Mouse (Mus musculus) intestine, embryonic 15.5 days (tissue): Measurements from ENCODE around the gene Myl3. TPM values are rescaled to one million over a fixed set of nuclear protein-coding genes. Genes with fewer than 3 reads are reported as not detected.

Experiments
- ATAC-seq: fragments of 200-750 bp; cut with Nextera tagmentation; 2 replicates; pipeline ENCODE4 v1.8.0; 2017; ENCODE audit warnings: moderate TSS enrichment, moderate library complexity
- H3K27ac ChIP-seq: fragments of 300-500 bp; sonication (generic); 2 replicates; pipeline ENCODE4 v1.5.1; 2015; ENCODE audit warnings: mild to moderate bottlenecking, inconsistent platforms
- H3K27me3 ChIP-seq: fragments of 300-500 bp; sonication (generic); replicated peaks from 2 replicates; pipeline ENCODE4 v1.6.1; 2015; ENCODE audit warnings: inconsistent platforms
- H3K36me3 ChIP-seq: fragments of 300-500 bp; sonication (generic); 2 replicates; pipeline ENCODE4 v1.6.1; 2015; ENCODE audit warnings: inconsistent platforms
- H3K4me1 ChIP-seq: fragments of 300-500 bp; sonication (generic); replicated peaks from 2 replicates; pipeline ENCODE4 v1.6.1; 2015; ENCODE audit warnings: inconsistent platforms
- H3K4me2 ChIP-seq: fragments of 300-500 bp; sonication (generic); replicated peaks from 2 replicates; pipeline ENCODE4 v1.6.1; 2015; ENCODE audit warnings: mild to moderate bottlenecking, inconsistent platforms
- H3K4me3 ChIP-seq: fragments of 300-500 bp; sonication (generic); replicated peaks from 2 replicates; pipeline ENCODE4 v1.5.1; 2015; ENCODE audit warnings: inconsistent platforms
- H3K9ac ChIP-seq: fragments of 300-500 bp; sonication (generic); 2 replicates; pipeline ENCODE4 v1.6.1; 2015; ENCODE audit warnings: inconsistent platforms
- H3K9me3 ChIP-seq: fragments of 300-500 bp; sonication (generic); 2 replicates; pipeline ENCODE4 v1.6.1; 2016; ENCODE audit warnings: inconsistent platforms
- WGBS: fragments of 180-500 bp; shearing (Covaris S2); methylation state at CpG from one replicate; pipeline ENCODE4 v1.1.7; 2015; 5-methylcytosine and 5-hydroxymethylcytosine counted together
- polyA plus RNA-seq: library from polyadenylated mRNA; unstranded; fragments of >200 nt; fragmentation: Nextera tagmentation; extraction: Ambion mirVana; gene quantifications from 2 replicates; pipeline ENCODE4 v1.2.1, GENCODE M21; 2015

The Myl3 gene
- polyA plus RNA-seq = 0.53 and 0.58 TPM in 2 replicates

DNA sequence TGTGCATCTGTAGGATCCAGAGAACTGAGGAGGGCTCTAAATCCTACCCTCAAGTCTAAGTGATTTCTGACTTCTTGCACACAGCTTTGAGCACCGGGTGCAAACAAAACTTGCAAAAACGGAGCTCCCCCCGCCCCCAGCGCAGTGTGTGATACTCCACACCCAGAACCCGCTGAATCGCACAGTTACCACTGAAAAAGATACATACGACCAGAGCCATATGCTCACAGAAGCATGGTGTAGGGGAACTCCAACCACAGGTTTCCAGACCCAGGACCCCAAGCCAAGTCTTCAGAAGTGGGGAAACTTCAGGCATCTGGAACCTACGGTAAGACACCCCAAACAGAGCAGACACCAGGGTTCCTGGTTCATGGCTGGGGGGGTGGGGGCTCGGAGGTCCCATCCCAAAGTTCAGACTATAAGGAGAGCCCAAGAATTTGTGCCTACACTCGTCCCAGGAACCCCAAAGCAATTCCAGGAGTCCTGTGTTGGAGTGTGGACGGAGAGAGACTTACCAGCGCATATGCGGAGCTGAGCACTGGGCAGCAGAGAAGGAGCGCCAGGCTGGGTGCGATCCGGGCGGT lies at the start of gene Myl3:
Gene Myl3 (plus strand): TSS at position 151 of the 584 bp plus-strand sequence.
- peak within 1 kb of the TSS; percentile 85 for H3K27ac ChIP-seq
- H3K9me3 ChIP-seq = no peaks in the 10 kb centered on the region
- H3K4me3 ChIP-seq = peak within 1 kb of the TSS; percentile 70
- H3K4me1 ChIP-seq = peaks cover 29% of the 10 kb centered on the region
- H3K36me3 ChIP-seq = no peaks in the 10 kb centered on the region
- WGBS = 6% methylated on average over 17 of the region's 17 CpGs
- peak within 1 kb of the TSS; percentile 74 for H3K9ac ChIP-seq
- peaks cover 18% of the 10 kb centered on the region for H3K27me3 ChIP-seq
- peak within 1 kb of the TSS; percentile 96 for H3K4me2 ChIP-seq
- ATAC-seq = no peak

DNA sequence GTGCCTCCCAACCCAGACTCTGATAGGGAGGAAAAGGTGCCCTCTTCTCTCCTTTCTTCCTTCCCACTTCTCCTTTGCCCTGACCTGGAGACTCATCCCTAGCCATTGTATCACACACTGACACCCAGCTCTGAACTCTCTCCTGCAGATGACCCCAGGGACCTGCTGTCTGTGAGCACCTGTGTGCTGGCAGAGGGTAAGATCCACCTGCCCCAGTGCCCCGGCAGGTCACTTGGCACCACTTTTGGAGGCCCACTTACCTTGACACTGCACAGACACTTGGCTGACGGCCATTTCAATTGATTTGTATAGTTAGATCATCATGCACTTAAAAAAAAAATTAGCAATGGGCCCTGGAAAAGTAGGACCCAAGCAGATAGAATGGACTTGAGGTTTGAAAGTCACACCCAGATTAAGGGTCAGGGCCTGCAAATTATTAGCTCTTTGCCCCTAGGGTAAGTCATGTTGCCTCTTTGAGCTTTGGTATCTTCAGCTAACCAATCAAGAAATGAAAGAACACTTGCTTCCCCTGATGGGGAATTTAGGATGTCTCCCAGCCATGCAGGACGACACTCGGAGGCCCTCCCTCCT lies 46.4 kb upstream of the Myl3 start:
- no peaks in the 10 kb centered on the region for H3K36me3 ChIP-seq
- 78% methylated on average over 4 of the region's 4 CpGs for WGBS
- H3K27me3 ChIP-seq = no peaks in the 10 kb centered on the region
- H3K27ac ChIP-seq = no peak overlapping the region
- no peak overlapping the region for H3K9ac ChIP-seq
- H3K9me3 ChIP-seq = no peaks in the 10 kb centered on the region
- H3K4me3 ChIP-seq = no peak overlapping the region
- H3K4me2 ChIP-seq = no peak overlapping the region
- no peak for ATAC-seq
- H3K4me1 ChIP-seq = peaks cover 6% of the 10 kb centered on the region

DNA sequence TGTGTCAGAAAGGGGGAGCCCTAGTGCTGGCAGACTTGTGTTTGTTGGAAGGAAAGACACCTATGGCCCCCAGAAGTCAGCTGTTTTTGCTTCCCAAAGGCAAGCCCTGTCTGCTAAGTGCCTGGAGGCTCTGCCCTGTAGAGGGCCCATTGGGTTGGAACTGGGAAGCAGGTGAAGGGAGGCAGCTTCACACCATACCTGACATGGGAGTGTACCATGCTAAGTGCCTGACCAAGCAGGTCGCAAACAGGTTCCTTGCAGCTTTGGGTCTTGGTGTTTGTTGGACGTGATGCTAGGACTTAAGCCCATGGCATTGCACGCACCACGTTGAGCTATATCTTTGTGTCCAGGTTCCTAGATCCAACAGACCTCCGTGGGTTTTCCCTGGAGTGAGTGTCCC lies 45.2 kb upstream of the Myl3 start:
- Histone ChIP-seq H3K36me3 (no peaks in the 10 kb centered on the region), H3K4me3 (no peak overlapping the region), H3K9me3 (no peaks in the 10 kb centered on the region), H3K27me3 (no peaks in the 10 kb centered on the region), H3K4me2 (no peak overlapping the region), H3K27ac (no peak overlapping the region), H3K9ac (no peak overlapping the region), H3K4me1 (peaks cover 8% of the 10 kb centered on the region; the same call in 1 of the 2 replicates)
- 92% methylated on average over 5 of the region's 5 CpGs for WGBS
- no peak for ATAC-seq

DNA sequence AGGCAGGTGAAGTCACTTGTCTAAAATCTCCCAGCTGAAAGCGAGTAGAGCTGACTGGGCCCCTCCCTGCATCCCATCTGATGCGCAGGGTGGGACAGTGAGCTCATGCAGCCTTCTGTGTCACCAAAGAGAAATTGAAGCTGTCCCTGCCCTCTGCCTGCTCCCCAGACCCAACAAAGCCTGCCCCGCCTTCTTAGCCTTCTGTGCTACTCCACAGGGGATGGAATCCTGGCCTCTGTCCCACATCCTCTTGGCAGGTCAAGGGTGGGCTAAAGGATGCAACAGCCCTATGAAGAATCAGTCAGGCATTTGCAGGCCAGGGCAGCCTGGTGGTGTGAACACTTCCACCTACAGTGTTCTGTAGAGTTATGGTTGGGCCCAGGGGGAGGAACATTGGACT lies 44.2 kb upstream of the Myl3 start:
- ATAC-seq = no peak
- no peak overlapping the region for H3K4me3 ChIP-seq
- peaks cover 13% of the 10 kb centered on the region for H3K4me1 ChIP-seq
- 73% methylated on average over 3 of the region's 3 CpGs for WGBS
- H3K27me3 ChIP-seq = no peaks in the 10 kb centered on the region
- no peak overlapping the region for H3K9ac ChIP-seq
- no peak overlapping the region for H3K4me2 ChIP-seq
- no peaks in the 10 kb centered on the region for H3K36me3 ChIP-seq
- H3K9me3 ChIP-seq = no peaks in the 10 kb centered on the region
- H3K27ac ChIP-seq = no peak overlapping the region

DNA sequence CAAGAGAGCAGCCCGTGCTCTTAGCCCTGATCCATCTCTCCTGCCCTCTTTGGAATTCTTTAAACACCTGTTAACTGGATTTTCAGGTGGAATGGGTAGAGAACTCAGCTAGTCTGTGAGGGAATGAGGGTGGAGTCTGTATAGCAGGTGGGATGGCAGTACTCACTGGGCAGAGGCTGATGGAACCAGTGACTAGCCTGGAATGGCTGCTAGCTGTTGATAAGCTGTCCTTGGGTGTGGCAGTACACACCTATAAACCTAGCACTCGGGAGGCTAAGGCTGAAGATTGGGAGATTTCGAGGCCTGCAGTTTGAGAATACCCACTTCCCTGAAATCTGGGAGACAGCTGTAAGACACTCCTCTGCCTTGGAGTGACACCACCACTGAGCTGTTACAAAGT lies 42.1 kb upstream of the Myl3 start:
- Histone ChIP-seq H3K9me3 (no peaks in the 10 kb centered on the region), H3K4me3 (no peak overlapping the region), H3K4me2 (no peak overlapping the region), H3K27ac (no peak overlapping the region), H3K36me3 (no peaks in the 10 kb centered on the region), H3K9ac (no peak overlapping the region), H3K27me3 (no peaks in the 10 kb centered on the region), H3K4me1 (peaks cover 22% of the 10 kb centered on the region)
- WGBS = 65% methylated on average over 3 of the region's 3 CpGs
- peak; percentile 72 for ATAC-seq

DNA sequence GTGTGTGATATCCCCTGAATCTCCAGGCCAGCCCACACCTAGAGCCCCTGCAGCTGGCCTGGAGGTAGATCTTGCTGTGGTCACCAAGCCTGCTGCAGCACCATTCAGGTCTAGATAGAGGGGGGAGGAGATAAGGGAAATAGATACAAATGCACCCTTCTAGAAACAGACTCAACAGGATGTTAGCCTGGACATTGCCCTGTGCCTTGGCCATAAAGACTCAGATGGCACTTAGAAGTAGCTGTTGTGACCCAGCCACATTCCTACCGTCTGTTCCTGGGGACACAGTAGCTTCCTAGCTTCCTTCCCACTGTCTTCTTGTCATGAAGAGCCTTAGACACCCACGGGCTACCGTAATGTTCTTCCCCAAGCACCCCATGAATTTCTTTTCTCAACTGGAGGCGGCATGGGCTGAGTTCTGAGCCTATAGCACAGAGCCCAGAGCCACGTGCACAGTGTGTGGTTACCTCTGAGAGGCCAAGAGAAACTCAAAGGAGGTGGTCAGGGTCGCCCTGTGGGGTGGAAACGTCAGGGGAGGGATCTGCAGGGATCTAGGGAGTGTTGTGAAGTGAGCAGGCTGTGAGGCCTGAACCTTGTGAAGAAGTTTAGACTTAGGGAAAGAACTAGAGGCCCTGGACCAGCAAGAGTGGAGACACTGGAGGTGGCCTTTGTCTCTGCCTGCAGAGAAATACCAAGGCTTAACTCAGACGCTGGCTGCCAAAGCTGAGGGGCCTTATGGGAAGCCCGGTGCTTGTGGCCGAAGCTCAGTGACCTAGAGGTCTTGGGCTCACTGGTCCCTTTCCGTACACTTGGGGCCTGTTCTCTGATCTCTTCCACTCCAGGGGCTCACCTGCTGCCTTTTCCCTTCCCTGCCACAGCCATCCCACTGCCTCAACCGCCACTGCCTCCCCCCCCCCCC lies 40.3 kb upstream of the Myl3 start:
- peak; percentile 31 for ATAC-seq
- peaks cover 22% of the 10 kb centered on the region for H3K4me1 ChIP-seq
- H3K27ac ChIP-seq = no peak overlapping the region
- no peak overlapping the region for H3K9ac ChIP-seq
- no peaks in the 10 kb centered on the region for H3K27me3 ChIP-seq
- 81% methylated on average over 11 of the region's 12 CpGs for WGBS
- no peak overlapping the region for H3K4me3 ChIP-seq
- no peaks in the 10 kb centered on the region for H3K9me3 ChIP-seq
- no peak overlapping the region; the same call in 1 of the 2 replicates for H3K4me2 ChIP-seq
- H3K36me3 ChIP-seq = peaks cover 4% of the 10 kb centered on the region; the same call in 1 of the 2 replicates

DNA sequence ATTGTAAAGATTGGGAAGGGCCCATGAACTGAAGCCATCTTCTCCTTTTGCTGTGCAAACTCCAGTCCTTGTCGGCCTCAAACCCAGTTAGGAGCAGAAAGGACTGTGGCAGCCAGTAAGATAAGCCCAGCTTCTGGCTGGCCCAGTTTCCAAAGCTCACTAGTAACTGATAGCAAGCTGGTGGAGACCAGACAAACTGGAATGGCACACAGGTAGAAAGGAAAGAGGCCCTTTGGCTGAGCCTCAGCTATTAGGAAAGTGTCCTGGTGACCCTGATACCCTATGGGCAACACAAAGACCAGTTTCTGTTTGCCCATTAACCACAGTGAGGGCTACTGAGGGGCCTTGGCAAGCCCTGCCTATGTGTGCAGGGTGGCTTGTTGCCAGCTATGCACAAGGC lies 38.8 kb upstream of the Myl3 start:
- Histone ChIP-seq H3K9ac (no peak overlapping the region), H3K4me2 (no peak overlapping the region), H3K4me1 (peaks cover 19% of the 10 kb centered on the region), H3K9me3 (no peaks in the 10 kb centered on the region), H3K27ac (no peak overlapping the region), H3K36me3 (peaks cover 4% of the 10 kb centered on the region; the same call in 1 of the 2 replicates), H3K4me3 (no peak overlapping the region), H3K27me3 (no peaks in the 10 kb centered on the region)
- WGBS = 82% methylated on average over 1 of the region's 1 CpGs
- no peak for ATAC-seq

DNA sequence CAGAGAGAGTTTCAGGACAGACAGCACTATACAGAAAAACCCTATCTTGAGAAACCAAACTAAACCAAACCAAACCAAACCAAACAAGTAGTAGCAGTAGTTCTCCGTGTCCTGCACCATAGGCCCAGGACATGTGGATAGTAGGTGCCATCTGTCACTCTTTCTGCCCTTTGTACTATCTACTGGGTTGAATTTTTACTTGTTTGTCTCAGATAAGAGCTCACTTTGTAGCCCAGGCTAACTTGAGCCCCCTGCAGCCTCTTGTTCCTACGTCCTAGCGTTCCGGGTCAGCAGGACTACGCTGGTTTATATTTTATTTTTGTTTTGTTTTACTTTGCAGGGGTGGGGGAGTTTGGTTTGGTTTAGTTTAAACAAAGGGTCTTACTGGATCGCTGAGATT lies 37.7 kb upstream of the Myl3 start:
- peaks cover 4% of the 10 kb centered on the region; the same call in 1 of the 2 replicates for H3K36me3 ChIP-seq
- 69% methylated on average over 6 of the region's 6 CpGs for WGBS
- no peaks in the 10 kb centered on the region for H3K27me3 ChIP-seq
- H3K4me3 ChIP-seq = no peak overlapping the region
- H3K9ac ChIP-seq = no peak overlapping the region
- H3K27ac ChIP-seq = no peak overlapping the region
- ATAC-seq = no peak
- H3K4me2 ChIP-seq = no peak overlapping the region
- H3K9me3 ChIP-seq = no peaks in the 10 kb centered on the region
- peaks cover 24% of the 10 kb centered on the region for H3K4me1 ChIP-seq

DNA sequence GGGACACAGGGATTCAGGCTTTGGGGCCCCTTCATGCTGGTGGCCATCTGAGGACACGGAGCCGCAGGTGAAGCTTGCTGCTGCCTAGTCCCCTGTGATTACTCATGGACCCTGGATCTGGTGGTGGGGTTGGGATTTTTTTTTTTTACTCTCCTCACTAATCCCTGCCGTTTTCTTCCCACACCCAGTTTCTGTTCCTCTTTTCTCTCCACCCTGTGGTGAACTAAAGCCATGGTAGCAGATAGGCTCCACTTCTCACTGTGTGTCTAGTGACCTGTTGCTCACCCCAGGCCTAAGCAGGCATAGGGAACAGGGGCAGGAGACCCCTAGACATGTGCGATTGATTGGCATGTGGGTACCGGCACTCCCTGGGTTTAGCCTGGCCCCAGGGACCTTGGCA lies 34.9 kb upstream of the Myl3 start:
- H3K27me3 ChIP-seq = no peaks in the 10 kb centered on the region
- WGBS = 77% methylated on average over 5 of the region's 5 CpGs
- H3K36me3 ChIP-seq = peaks cover 6% of the 10 kb centered on the region; the same call in 1 of the 2 replicates
- H3K4me3 ChIP-seq = no peak overlapping the region
- no peak for ATAC-seq
- H3K27ac ChIP-seq = no peak overlapping the region
- no peaks in the 10 kb centered on the region for H3K9me3 ChIP-seq
- peaks cover 29% of the 10 kb centered on the region for H3K4me1 ChIP-seq
- H3K4me2 ChIP-seq = no peak overlapping the region
- no peak overlapping the region for H3K9ac ChIP-seq

DNA sequence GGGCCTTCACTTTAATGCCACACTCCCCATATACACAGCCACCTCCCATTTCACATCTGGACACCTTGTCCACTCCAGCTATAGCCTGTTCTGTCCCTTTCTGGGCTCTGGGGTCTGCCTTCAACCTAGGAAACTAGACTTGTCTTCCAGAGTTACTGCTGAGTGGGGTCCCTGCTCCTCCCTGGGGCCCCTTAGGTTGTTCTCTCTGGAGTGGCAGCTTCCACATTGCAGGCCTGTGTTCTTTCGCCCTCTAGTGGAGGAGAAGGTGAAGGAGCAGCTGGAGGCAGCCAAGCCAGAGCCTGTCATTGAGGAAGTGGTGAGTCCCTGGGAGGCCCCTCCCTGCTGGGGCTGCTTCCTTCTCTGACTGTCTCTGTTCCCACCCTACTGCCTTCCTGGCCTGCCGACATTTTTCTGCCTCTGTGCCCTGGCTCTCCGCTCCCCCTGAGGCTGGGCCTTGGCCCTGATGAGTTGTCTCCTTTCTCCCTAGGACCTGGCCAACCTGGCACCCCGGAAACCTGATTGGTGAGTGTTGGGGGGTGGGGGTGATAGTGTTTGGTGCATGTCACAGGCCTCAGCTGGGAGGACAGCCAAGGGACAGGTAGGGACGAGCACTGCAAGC lies 31.9 kb upstream of the Myl3 start:
- no peak overlapping the region for H3K27ac ChIP-seq
- H3K36me3 ChIP-seq = peaks cover 6% of the 10 kb centered on the region; the same call in 1 of the 2 replicates
- H3K4me1 ChIP-seq = peaks cover 29% of the 10 kb centered on the region
- peak overlapping the region; percentile 55 for H3K4me2 ChIP-seq
- no peaks in the 10 kb centered on the region for H3K27me3 ChIP-seq
- peak overlapping the region; percentile 34 for H3K4me3 ChIP-seq
- H3K9me3 ChIP-seq = no peaks in the 10 kb centered on the region
- peak; percentile 86 for ATAC-seq
- WGBS = 28% methylated on average over 5 of the region's 5 CpGs
- H3K9ac ChIP-seq = peak overlapping the region; percentile 57

DNA sequence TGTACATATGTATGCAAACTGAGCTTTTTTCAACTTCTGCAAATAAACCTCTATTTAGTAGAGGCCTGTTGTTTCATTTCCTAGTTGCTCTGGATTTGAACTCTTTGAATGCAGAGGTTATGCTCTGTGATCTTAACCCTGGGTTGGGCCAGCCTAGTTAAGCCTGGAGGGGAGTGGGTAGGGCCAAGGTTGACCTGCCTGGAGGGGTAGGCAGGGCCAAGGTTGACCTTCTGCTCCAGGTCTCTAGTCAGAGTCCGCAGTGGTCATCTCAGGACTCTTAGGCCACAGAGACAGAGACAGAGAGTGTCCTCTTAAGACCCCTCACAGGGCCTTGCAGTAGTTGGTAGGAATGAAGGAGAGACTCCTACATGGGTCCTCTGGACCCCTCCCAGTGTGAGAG lies 30.1 kb upstream of the Myl3 start:
- ATAC-seq = no peak
- no peak overlapping the region for H3K9ac ChIP-seq
- H3K27ac ChIP-seq = no peak overlapping the region
- no peaks in the 10 kb centered on the region for H3K9me3 ChIP-seq
- 88% methylated on average over 1 of the region's 1 CpGs for WGBS
- H3K27me3 ChIP-seq = no peaks in the 10 kb centered on the region
- peaks cover 2% of the 10 kb centered on the region; the same call in 1 of the 2 replicates for H3K36me3 ChIP-seq
- peak overlapping the region; percentile 55; the same call in 1 of the 2 replicates for H3K4me2 ChIP-seq
- H3K4me1 ChIP-seq = peaks cover 28% of the 10 kb centered on the region
- H3K4me3 ChIP-seq = no peak overlapping the region

DNA sequence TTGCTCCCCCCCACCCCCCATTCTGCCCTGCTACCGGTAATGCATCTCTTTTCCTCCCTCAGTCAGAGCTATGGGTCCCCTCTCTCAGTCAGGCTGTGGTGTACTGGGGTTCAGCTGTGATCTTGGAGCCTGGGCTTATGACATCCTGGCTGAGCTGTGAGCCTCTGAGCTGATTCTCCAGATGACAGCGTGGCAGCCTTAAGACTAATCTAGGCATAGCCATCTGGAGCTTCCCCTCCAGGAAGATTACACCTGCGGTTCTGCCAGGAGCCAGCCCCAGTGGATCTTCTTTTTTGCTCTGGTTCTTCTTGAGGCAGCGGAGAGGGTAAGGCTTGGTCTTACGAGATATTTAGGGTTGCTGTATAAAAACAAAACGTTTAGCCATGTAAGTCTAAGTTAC lies 29.7 kb upstream of the Myl3 start:
- Histone ChIP-seq H3K27me3 (no peaks in the 10 kb centered on the region), H3K9ac (no peak overlapping the region), H3K4me3 (no peak overlapping the region), H3K4me2 (no peak overlapping the region), H3K4me1 (peaks cover 26% of the 10 kb centered on the region), H3K36me3 (0 out of 2 replicates have a peak, but pooled peaks cover 2% of the 10 kb centered on the region), H3K27ac (no peak overlapping the region), H3K9me3 (no peaks in the 10 kb centered on the region)
- no peak for ATAC-seq
- 87% methylated on average over 6 of the region's 6 CpGs for WGBS
